9 mouse cellular contexts compared by ENCODE assay signal in the genomic region with DNA sequence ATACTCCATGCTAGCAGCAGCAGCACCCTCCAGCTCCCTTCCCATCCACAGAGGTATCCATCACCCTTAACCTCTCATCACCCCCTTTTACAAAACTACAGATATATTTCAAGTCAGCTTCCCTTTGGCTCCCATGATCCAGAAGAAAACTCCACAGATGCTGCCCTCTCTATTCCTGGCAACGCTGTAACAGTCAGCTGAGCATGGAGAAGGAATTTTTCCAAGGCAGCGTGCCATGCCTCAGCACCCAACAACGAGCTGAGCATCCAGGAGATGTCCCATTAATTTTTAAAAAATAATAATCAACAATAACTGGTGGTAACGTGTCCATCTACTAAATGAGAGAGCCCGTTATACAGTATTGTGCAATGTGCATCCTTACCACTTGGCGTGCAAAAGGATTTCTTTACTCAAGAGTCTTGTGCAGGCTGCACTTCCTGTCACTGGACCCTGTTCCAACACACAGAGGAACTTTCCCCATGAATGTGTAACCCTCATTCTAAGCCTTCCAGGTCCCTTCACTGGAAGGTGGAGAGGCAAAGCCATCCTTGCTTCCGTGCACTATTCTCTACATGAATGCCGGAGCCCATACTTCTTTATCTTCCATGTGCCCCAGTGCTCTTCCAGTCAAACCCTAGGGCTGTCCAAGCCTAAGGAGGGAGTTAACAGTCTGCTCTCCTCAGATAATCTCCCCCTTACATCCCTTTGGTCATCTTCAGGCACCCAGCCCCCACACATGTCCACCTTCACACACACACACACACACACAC. TPM values are rescaled to one million over a fixed set of nuclear protein-coding genes. Genes with fewer than 3 reads are reported as not detected.
DNase-seq lines count a peak whose midpoint lies in the region; ATAC-seq and TF ChIP-seq lines count a peak whose summit lies in the region.
"Had no signal": no experiment of that assay in that cellular context is flagged by ENCODE, and none has a peak within 500 bp of the region (broad histone marks: within the 10 kb centered on the region; RNA-seq: fewer than 3 reads in every experiment).

No protein-coding gene starts in this region.

- no peaks in the 10 kb centered on the region for H3K9me3 ChIP-seq in heart, embryonic 15.5 days (replicated peaks)
- H3K9me3 ChIP-seq in liver, embryonic 15.5 days (replicated peaks): no peaks in the 10 kb centered on the region

- no peaks in the 10 kb centered on the region; the same call in 1 of the 2 replicates for H3K79me2 ChIP-seq in heart, adult 2 months (replicated peaks; ENCODE audit: control insufficient read depth, insufficient read depth, low read length)

- peak; percentile 49 for TF ChIP-seq CTCF in heart, adult 2 months (IDR thresholded peaks at IDR 0.05)

- H3K4me2 ChIP-seq in heart, embryonic 15.5 days: peak overlapping the region; percentile 88
- peak overlapping the region; percentile 20; the same call in 1 of the 2 replicates for H3K4me2 ChIP-seq in liver, embryonic 15.5 days

- ATAC-seq in heart, embryonic 15.5 days (replicated peaks; ENCODE audit: insufficient number of reproducible peaks, insufficient read depth, low FRiP score, low read depth): no peak
- no peak for ATAC-seq in liver, embryonic 15.5 days (ENCODE audit: insufficient read depth)

- peak overlapping the region; percentile 78 for H3K27ac ChIP-seq in heart, adult 2 months
- 0 out of 2 replicates have a peak overlapping the region, but pooled peaks have one; percentile 71 for H3K27ac ChIP-seq in heart, embryonic 15.5 days
- no peak overlapping the region for H3K27ac ChIP-seq in liver, embryonic 15.5 days (replicated peaks)

- H3K4me1 ChIP-seq in heart, adult 2 months (ENCODE audit: control insufficient read depth, insufficient read depth, low read length): peaks cover 31% of the 10 kb centered on the region
- peaks cover 66% of the 10 kb centered on the region for H3K4me1 ChIP-seq in heart, embryonic 15.5 days (replicated peaks)
- H3K4me1 ChIP-seq in liver, embryonic 15.5 days (replicated peaks): no peaks in the 10 kb centered on the region

- WGBS in heart, adult 2 months: 40% methylated on average over 8 of the region's 8 CpGs
- whole genome bisulfite sequencing in heart, embryonic 15.5 days: 45% methylated on average over 8 of the region's 8 CpGs
- 34% methylated on average over 8 of the region's 8 CpGs for WGBS in liver, embryonic 15.5 days (ENCODE audit: insufficient replicate concordance)

- DNase-seq in heart, adult 2 months: no peak
- DNase-seq in heart, adult 8-10 months (ENCODE audit: low spot score): no peak
- peak; percentile 48 to 56 for DNase-seq in cerebellum, postnatal 14 days
- no peak for DNase-seq in left cerebral cortex, postnatal 36 days (ENCODE audit: low spot score in 2 of 2)
- DNase-seq in urinary bladder, postnatal 4 days (ENCODE audit: low spot score in 2 of 2): no peak
- no peak for DNase-seq in testis, postnatal 14 days (ENCODE audit: low spot score)

- no peak for TF ChIP-seq EP300 in heart, adult 2 months (IDR thresholded peaks at IDR 0.05; ENCODE audit: insufficient read depth, low read depth, low read length)

- no peaks in the 10 kb centered on the region for H3K27me3 ChIP-seq in heart, adult 2 months (ENCODE audit: control insufficient read depth, insufficient read depth, low read length)
- H3K27me3 ChIP-seq in heart, embryonic 15.5 days: peaks cover 30% of the 10 kb centered on the region
- peaks cover 57% of the 10 kb centered on the region for H3K27me3 ChIP-seq in liver, embryonic 15.5 days

- H3K36me3 ChIP-seq in heart, adult 2 months (ENCODE audit: control insufficient read depth, insufficient read depth, low read length): peaks cover 15% of the 10 kb centered on the region
- H3K36me3 ChIP-seq in heart, embryonic 15.5 days: no peaks in the 10 kb centered on the region; the same call in 1 of the 2 replicates
- no peaks in the 10 kb centered on the region for H3K36me3 ChIP-seq in liver, embryonic 15.5 days (replicated peaks)

- intact Hi-C loops in heart, adult 2 months (cut with DNase I): loop anchor here (2.0 to 10.0 kb wide), 3 partner anchors 55 to 373 kb away; partner anchors contain the start of gene Kcna5
- intact Hi-C loops in left cerebral cortex, postnatal 36 days (cut with DNase I): loop anchor here (5.0 to 10.0 kb wide), 2 partner anchors 64 to 313 kb away; no protein-coding TSS in a partner anchor

- H3K9ac ChIP-seq in heart, adult 2 months (ENCODE audit: low read depth, low read length): peak overlapping the region; percentile 73
- H3K9ac ChIP-seq in heart, embryonic 15.5 days: no peak overlapping the region
- H3K9ac ChIP-seq in liver, embryonic 15.5 days: no peak overlapping the region

- H3K4me3 ChIP-seq in heart, adult 2 months: no peak overlapping the region
- peak overlapping the region; percentile 57; the same call in 1 of the 2 replicates for H3K4me3 ChIP-seq in heart, embryonic 15.5 days
- H3K4me3 ChIP-seq in liver, embryonic 15.5 days (replicated peaks): no peak overlapping the region

- no peak for TF ChIP-seq POLR2A in heart, adult 2 months (IDR thresholded peaks at IDR 0.05; ENCODE audit: insufficient read depth, low read depth, low read length)

RNA-seq across cellular contexts. Expression of gene Ntf3, which starts 5.0 kb away (rescaled TPM):
- 1 to 10 TPM; 3.9 to 4.1 TPM for total RNA-seq in heart, adult 2 months (2021)
- 4.0 and 4.2 TPM in 2 replicates for polyA plus RNA-seq in heart, adult 2 months (2012; rRNA removed)
- 1 to 10 TPM; 2.2 to 5.3 (median 3.9) TPM for total RNA-seq in heart, adult 8-10 months (2022)
- 7.0 and 8.0 TPM in 2 replicates for polyA plus RNA-seq in heart, embryonic 15.5 days (2015; fragmentation: Nextera tagmentation; extraction: Ambion mirVana)
- 0.30 and 0.45 TPM in 2 replicates for polyA plus RNA-seq in liver, embryonic 15.5 days (2015; fragmentation: Nextera tagmentation; extraction: Ambion mirVana)
- total RNA-seq in left cerebral cortex, postnatal 36 days (2021): 1 to 10 TPM; 2.0 to 2.2 TPM
- total RNA-seq: CH12.LX had no signal

Comparison
In these comparisons a context has a peak if more than half of its experiments do, and no peak if none do; other contexts are left out.
1. DNase-seq: peak in cerebellum, postnatal 14 days (2 of 2); none in heart, adult 2 months (0 of 2), heart, adult 8-10 months (single experiment), left cerebral cortex, postnatal 36 days (0 of 2), urinary bladder, postnatal 4 days (0 of 2) and testis, postnatal 14 days (single experiment).